Mouse (Mus musculus) kidney, embryonic 15.5 days (tissue): ENCODE measurements around the gene Rnf123. TPM values are rescaled to one million over a fixed set of nuclear protein-coding genes. Genes with fewer than 3 reads are reported as not detected.

Experiments
- ATAC-seq: fragments of 200-750 bp; cut with Nextera tagmentation; replicated peaks from 2 replicates; pipeline ENCODE4 v1.8.0; 2017; ENCODE audit warnings: moderate TSS enrichment; ENCODE audit not compliant: low FRiP score
- H3K27ac ChIP-seq: fragments of 300-500 bp; sonication (generic); 2 replicates; pipeline ENCODE4 v1.5.1; 2015; ENCODE audit warnings: mild to moderate bottlenecking, inconsistent platforms
- H3K27me3 ChIP-seq: fragments of 300-500 bp; sonication (generic); 2 replicates; pipeline ENCODE4 v1.6.1; 2015; ENCODE audit warnings: inconsistent platforms
- H3K36me3 ChIP-seq: fragments of 300-500 bp; sonication (generic); 2 replicates; pipeline ENCODE4 v1.6.1; 2015; ENCODE audit warnings: inconsistent platforms
- H3K4me1 ChIP-seq: fragments of 300-500 bp; sonication (generic); 2 replicates; pipeline ENCODE4 v1.6.1; 2015; ENCODE audit warnings: inconsistent platforms
- H3K4me2 ChIP-seq: fragments of 300-500 bp; sonication (generic); 2 replicates; pipeline ENCODE4 v1.6.1; 2015; ENCODE audit warnings: moderate library complexity, mild to moderate bottlenecking, inconsistent platforms
- H3K4me3 ChIP-seq: fragments of 300-500 bp; sonication (generic); replicated peaks from 2 replicates; pipeline ENCODE4 v1.5.1; 2015; ENCODE audit warnings: mild to moderate bottlenecking, inconsistent platforms
- H3K9ac ChIP-seq: fragments of 300-500 bp; sonication (generic); 2 replicates; pipeline ENCODE4 v1.6.1; 2015; ENCODE audit warnings: mild to moderate bottlenecking, inconsistent platforms
- H3K9me3 ChIP-seq: fragments of 300-500 bp; sonication (generic); replicated peaks from 2 replicates; pipeline ENCODE4 v1.6.1; 2016; ENCODE audit warnings: inconsistent platforms
- WGBS: fragments of 180-500 bp; shearing (Covaris S2); methylation state at CpG from one replicate; pipeline ENCODE4 v1.1.7; 2015; ENCODE audit warnings: mixed read lengths; 5-methylcytosine and 5-hydroxymethylcytosine counted together
- polyA plus RNA-seq: library from polyadenylated mRNA; unstranded; fragments of >200 nt; fragmentation: Nextera tagmentation; extraction: Ambion mirVana; gene quantifications from 2 replicates; pipeline ENCODE4 v1.2.1, GENCODE M21; 2015

Gene Rnf123
- polyA plus RNA-seq, 1 experiment from 2014 or later, result 33.4 TPM

GRCm38 (mm10) chr9:108072481-108072924 lies 10.6 kb downstream of the Rnf123 start:
- WGBS, result 73% methylated on average over 9 of the region's 9 CpGs
- H3K27ac ChIP-seq, result no peak overlapping the region
- H3K9ac ChIP-seq, result no peak overlapping the region
- no peak for ATAC-seq
- no peak overlapping the region for H3K4me3 ChIP-seq
- H3K27me3 ChIP-seq, result no peaks in the 10 kb centered on the region
- H3K4me1 ChIP-seq, result no peaks in the 10 kb centered on the region
- H3K4me2 ChIP-seq, result no peak overlapping the region
- no peaks in the 10 kb centered on the region for H3K9me3 ChIP-seq
- H3K36me3 ChIP-seq, result peaks cover 20% of the 10 kb centered on the region

GRCm38 (mm10) chr9:108071801-108072200 lies 11.3 kb downstream of the Rnf123 start:
- H3K4me1 ChIP-seq, result no peaks in the 10 kb centered on the region
- H3K4me3 ChIP-seq, result no peak overlapping the region
- no peak for ATAC-seq
- H3K36me3 ChIP-seq, result peaks cover 21% of the 10 kb centered on the region
- H3K27me3 ChIP-seq, result no peaks in the 10 kb centered on the region
- no peak overlapping the region for H3K4me2 ChIP-seq
- no peak overlapping the region for H3K27ac ChIP-seq
- H3K9me3 ChIP-seq, result no peaks in the 10 kb centered on the region
- 83% methylated on average over 4 of the region's 4 CpGs for WGBS
- no peak overlapping the region for H3K9ac ChIP-seq

- Histone ChIP-seq H3K9me3 (no peaks in the 10 kb centered on the region), H3K27ac (no peak overlapping the region), H3K9ac (no peak overlapping the region), H3K27me3 (no peaks in the 10 kb centered on the region), H3K4me2 (no peak overlapping the region), H3K36me3 (peaks cover 41% of the 10 kb centered on the region), H3K4me1 (no peaks in the 10 kb centered on the region), H3K4me3 (no peak overlapping the region)
- no peak for ATAC-seq
- 81% methylated on average over 7 of the region's 7 CpGs for WGBS
Measured at GRCm38 (mm10) chr9:108069529-108069928, 13.6 kb downstream of the Rnf123 start.

GRCm38 (mm10) chr9:108069007-108069406 lies 14.1 kb downstream of the Rnf123 start:
- ATAC-seq, result no peak
- Histone ChIP-seq H3K27ac (no peak overlapping the region), H3K4me2 (no peak overlapping the region), H3K4me1 (no peaks in the 10 kb centered on the region), H3K9me3 (no peaks in the 10 kb centered on the region), H3K4me3 (no peak overlapping the region), H3K36me3 (peaks cover 46% of the 10 kb centered on the region), H3K9ac (no peak overlapping the region), H3K27me3 (no peaks in the 10 kb centered on the region)
- WGBS, result 89% methylated on average over 9 of the region's 9 CpGs

DNA sequence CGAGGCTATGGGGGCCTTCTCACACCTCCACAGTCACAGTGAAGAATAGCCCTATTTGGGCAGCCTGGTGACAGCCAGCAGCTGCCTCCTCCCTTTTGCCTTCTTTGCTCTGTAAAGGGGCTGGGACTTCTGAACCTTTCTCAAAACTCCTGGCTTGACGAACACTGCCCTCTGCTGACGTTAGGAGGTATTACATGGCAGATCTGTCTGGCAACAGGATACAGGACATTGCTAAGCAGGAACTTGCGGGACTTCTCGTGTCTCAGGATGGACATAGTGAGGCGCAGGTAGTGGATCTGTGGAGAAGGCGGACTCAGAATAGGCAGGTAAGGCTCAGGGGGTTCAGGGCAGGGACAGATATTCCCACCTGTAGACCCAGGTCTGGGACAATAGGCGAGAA lies 15.2 kb downstream of the Rnf123 start:
- H3K4me3 ChIP-seq, result no peak overlapping the region
- no peaks in the 10 kb centered on the region for H3K27me3 ChIP-seq
- H3K9ac ChIP-seq, result no peak overlapping the region
- H3K36me3 ChIP-seq, result peaks cover 57% of the 10 kb centered on the region
- H3K27ac ChIP-seq, result no peak overlapping the region
- no peak overlapping the region for H3K4me2 ChIP-seq
- WGBS, result 20% methylated on average over 8 of the region's 8 CpGs
- no peaks in the 10 kb centered on the region for H3K9me3 ChIP-seq
- H3K4me1 ChIP-seq, result no peaks in the 10 kb centered on the region
- ATAC-seq, result no peak; the same call in 1 of the 2 replicates

DNA sequence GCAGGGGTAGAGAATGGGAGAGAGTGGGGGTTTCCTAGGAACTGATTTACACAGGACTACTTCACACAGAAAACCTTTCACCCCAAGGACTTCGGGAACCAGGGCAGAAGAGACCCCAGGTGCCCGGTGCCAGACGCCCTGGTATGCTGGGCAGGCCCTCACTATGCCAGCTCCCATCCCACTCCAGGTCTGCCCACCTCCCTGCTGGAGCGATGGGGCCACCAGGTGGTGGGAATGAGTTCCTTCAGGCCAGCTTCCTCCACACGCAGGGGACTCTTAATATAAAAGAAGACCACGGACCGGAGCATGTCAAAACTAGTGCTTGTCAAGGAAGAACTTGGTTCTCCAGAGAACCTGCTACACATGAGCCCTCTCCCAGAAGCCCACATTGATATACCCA lies 15.9 kb downstream of the Rnf123 start:
- WGBS, result 82% methylated on average over 7 of the region's 7 CpGs
- no peak overlapping the region for H3K4me2 ChIP-seq
- no peak overlapping the region for H3K9ac ChIP-seq
- H3K27me3 ChIP-seq, result no peaks in the 10 kb centered on the region
- H3K9me3 ChIP-seq, result no peaks in the 10 kb centered on the region
- no peak overlapping the region for H3K27ac ChIP-seq
- peaks cover 63% of the 10 kb centered on the region for H3K36me3 ChIP-seq
- H3K4me3 ChIP-seq, result no peak overlapping the region
- H3K4me1 ChIP-seq, result no peaks in the 10 kb centered on the region
- no peak for ATAC-seq

DNA sequence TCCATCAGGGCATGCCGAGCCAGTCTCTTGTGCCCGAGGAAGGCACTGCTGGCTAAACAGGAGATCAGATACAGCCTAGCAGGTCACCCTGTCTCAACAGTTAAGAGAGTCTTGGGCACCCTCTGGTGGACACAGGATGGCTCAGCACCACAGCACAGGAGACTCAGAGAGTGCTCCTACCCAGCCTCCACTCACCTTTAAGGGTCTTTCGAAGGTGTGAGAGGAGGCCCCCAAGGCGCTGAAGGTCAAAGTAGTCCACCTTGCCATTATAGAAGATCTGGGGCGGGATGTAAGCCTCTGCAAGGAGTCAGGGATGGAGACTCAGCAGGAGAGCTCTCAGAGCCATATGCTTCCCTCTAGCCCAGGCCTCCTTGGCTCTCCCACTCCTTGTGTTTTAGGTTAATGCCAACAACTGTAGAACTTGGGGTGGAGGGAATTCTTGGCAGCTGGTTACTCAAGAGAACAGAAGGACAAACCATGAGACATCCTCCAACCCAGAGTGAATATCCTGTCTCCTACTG lies 17.6 kb downstream of the Rnf123 start:
- Histone ChIP-seq H3K27me3 (no peaks in the 10 kb centered on the region), H3K9me3 (no peaks in the 10 kb centered on the region), H3K9ac (no peak overlapping the region), H3K4me2 (no peak overlapping the region), H3K36me3 (peaks cover 63% of the 10 kb centered on the region), H3K4me1 (no peaks in the 10 kb centered on the region), H3K4me3 (no peak overlapping the region), H3K27ac (no peak overlapping the region)
- WGBS, result 38% methylated on average over 5 of the region's 5 CpGs
- ATAC-seq, result no peak; the same call in 1 of the 2 replicates

DNA sequence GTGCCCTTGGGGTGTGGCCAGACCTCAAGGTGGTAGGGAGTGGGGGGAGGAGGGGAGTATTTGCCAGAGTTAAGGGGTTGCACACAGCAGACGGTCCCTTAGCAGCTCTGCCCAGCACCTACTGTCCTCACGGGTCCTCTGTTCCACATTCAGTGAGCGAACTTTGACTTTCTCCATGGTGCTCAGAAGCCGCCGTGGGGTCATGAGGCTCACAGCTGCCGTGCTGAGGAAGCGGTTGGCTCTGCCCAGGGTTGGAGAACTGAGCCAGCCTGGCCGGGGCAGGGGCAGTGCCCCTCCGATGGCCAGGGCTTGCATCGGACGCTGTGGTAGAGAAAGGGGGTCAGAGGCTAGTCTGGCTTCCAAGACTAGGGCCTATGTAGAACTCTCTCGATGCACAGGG lies 19.8 kb downstream of the Rnf123 start:
- no peak overlapping the region for H3K4me3 ChIP-seq
- H3K4me2 ChIP-seq, result no peak overlapping the region
- ATAC-seq, result no peak
- H3K9ac ChIP-seq, result no peak overlapping the region
- 82% methylated on average over 12 of the region's 12 CpGs for whole genome bisulfite sequencing
- no peaks in the 10 kb centered on the region for H3K9me3 ChIP-seq
- peaks cover 75% of the 10 kb centered on the region for H3K36me3 ChIP-seq
- H3K4me1 ChIP-seq, result no peaks in the 10 kb centered on the region
- H3K27me3 ChIP-seq, result no peaks in the 10 kb centered on the region
- no peak overlapping the region for H3K27ac ChIP-seq

GRCm38 (mm10) chr9:108062142-108062541 lies 21.0 kb downstream of the Rnf123 start:
- Histone ChIP-seq H3K4me2 (no peak overlapping the region), H3K4me3 (no peak overlapping the region), H3K9ac (no peak overlapping the region), H3K27ac (no peak overlapping the region), H3K36me3 (peaks cover 88% of the 10 kb centered on the region), H3K9me3 (no peaks in the 10 kb centered on the region), H3K4me1 (no peaks in the 10 kb centered on the region), H3K27me3 (no peaks in the 10 kb centered on the region)
- 89% methylated on average over 3 of the region's 3 CpGs for WGBS
- no peak for ATAC-seq

GRCm38 (mm10) chr9:108058291-108058690 lies 24.9 kb downstream of the Rnf123 start:
- H3K9ac ChIP-seq, result no peak overlapping the region
- 95% methylated on average over 9 of the region's 9 CpGs for WGBS
- no peak overlapping the region for H3K27ac ChIP-seq
- no peak for ATAC-seq
- H3K4me2 ChIP-seq, result no peak overlapping the region
- peaks cover 91% of the 10 kb centered on the region for H3K36me3 ChIP-seq
- no peak overlapping the region for H3K4me3 ChIP-seq
- peaks cover 4% of the 10 kb centered on the region for H3K4me1 ChIP-seq
- no peaks in the 10 kb centered on the region for H3K27me3 ChIP-seq
- no peaks in the 10 kb centered on the region for H3K9me3 ChIP-seq

- WGBS, result 94% methylated on average over 5 of the region's 5 CpGs
- no peak overlapping the region for H3K9ac ChIP-seq
- ATAC-seq, result no peak
- peaks cover 12% of the 10 kb centered on the region for H3K4me1 ChIP-seq
- no peaks in the 10 kb centered on the region for H3K9me3 ChIP-seq
- H3K4me2 ChIP-seq, result no peak overlapping the region
- no peaks in the 10 kb centered on the region for H3K27me3 ChIP-seq
- peaks cover 82% of the 10 kb centered on the region for H3K36me3 ChIP-seq
- H3K27ac ChIP-seq, result no peak overlapping the region
- no peak overlapping the region for H3K4me3 ChIP-seq
Measured at GRCm38 (mm10) chr9:108057262-108057562, 25.9 kb downstream of the Rnf123 start.

- Histone ChIP-seq H3K4me1 (peaks cover 12% of the 10 kb centered on the region), H3K9ac (no peak overlapping the region), H3K27me3 (no peaks in the 10 kb centered on the region), H3K4me3 (no peak overlapping the region), H3K27ac (no peak overlapping the region), H3K4me2 (no peak overlapping the region), H3K9me3 (no peaks in the 10 kb centered on the region), H3K36me3 (peaks cover 82% of the 10 kb centered on the region)
- 82% methylated on average over 28 of the region's 28 CpGs for WGBS
- no peak for ATAC-seq
Measured at GRCm38 (mm10) chr9:108056361-108057261, 26.5 kb downstream of the Rnf123 start.
